Mouse (Mus musculus) thymus, adult 2 months (tissue): ENCODE data around the gene Dstyk.

Source experiments
- CTCF ChIP-seq: fragments of 200-500 bp; IDR thresholded peaks from 2 replicates; pipeline ENCODE4 v1.5.1; 2012; ENCODE audit warnings: mild to moderate bottlenecking, control low read depth, low read length, moderate library complexity, borderline replicate concordance; ENCODE audit not compliant: control insufficient read depth, poor library complexity, insufficient read depth; ENCODE audit errors: extremely low read depth
- POLR2A ChIP-seq: fragments of 200-500 bp; IDR thresholded peaks from 2 replicates; pipeline ENCODE4 v1.6.1; 2012; ENCODE audit warnings: mild to moderate bottlenecking, low read length, control low read depth, moderate library complexity; ENCODE audit not compliant: control insufficient read depth, poor library complexity, insufficient read depth; ENCODE audit errors: extremely low read depth

- no peak for TF ChIP-seq CTCF
- no peak for TF ChIP-seq POLR2A
These were observed 83.2 kb downstream of the Dstyk start for GRCm38 (mm10) chr1:132500535-132500934.
